In genomic region chr11:99042834-99043431, GRCm38 (mm10) we compare ENCODE assay signal across 8 mouse cellular contexts. TPM values are rescaled to one million over a fixed set of nuclear protein-coding genes. Genes with fewer than 3 reads are reported as not detected.
A peak's percentile ranks its signal among the peaks of the same experiment; 100 is the strongest.
DNase-seq lines count a peak whose midpoint lies in the region; ATAC-seq and TF ChIP-seq lines count a peak whose summit lies in the region.

No protein-coding gene starts in this region.

- no peaks in the 10 kb centered on the region for H3K27me3 ChIP-seq in C2C12 (ENCODE audit: control insufficient read depth, insufficient read depth, insufficient read length)
- H3K27me3 ChIP-seq in kidney, adult 2 months (replicated peaks; ENCODE audit: control insufficient read depth, insufficient read depth, low read length), result no peaks in the 10 kb centered on the region
- H3K27me3 ChIP-seq in stomach, embryonic 16.5 days (ENCODE audit: control insufficient read depth, insufficient read depth, low read length), result no peaks in the 10 kb centered on the region

- peak overlapping the region; percentile 88 for H3K9ac ChIP-seq in stomach, embryonic 16.5 days (ENCODE audit: low read length)

- H3K79me3 ChIP-seq in C2C12 (ENCODE audit: low read depth), result peaks cover 16% of the 10 kb centered on the region

- H3K36me3 ChIP-seq in C2C12 (ENCODE audit: control insufficient read depth, insufficient read depth), result no peaks in the 10 kb centered on the region
- no peaks in the 10 kb centered on the region for H3K36me3 ChIP-seq in kidney, adult 2 months (ENCODE audit: control insufficient read depth, insufficient read depth, low read length)
- H3K36me3 ChIP-seq in stomach, embryonic 16.5 days (ENCODE audit: control insufficient read depth, insufficient read depth, low read length), result no peaks in the 10 kb centered on the region

- peak overlapping the region; percentile 92 for H3K4me2 ChIP-seq in stomach, embryonic 16.5 days (ENCODE audit: low read depth, low read length)

- WGBS in kidney, adult 2 months, result 28% methylated on average over 12 of the region's 12 CpGs
- 25% methylated on average over 12 of the region's 12 CpGs for WGBS in stomach, embryonic 16.5 days

- ATAC-seq in stomach, embryonic 16.5 days (ENCODE audit: insufficient read depth, low FRiP score), result no peak
- ATAC-seq in monocyte, adult 5-6 weeks (replicated peaks; ENCODE audit: insufficient number of reproducible peaks, low FRiP score, low TSS enrichment, poor library complexity, severe bottlenecking), result no peak

- peaks cover 21% of the 10 kb centered on the region for H3K4me1 ChIP-seq in kidney, adult 2 months (ENCODE audit: control insufficient read depth, insufficient read depth, low read length)
- H3K4me1 ChIP-seq in stomach, embryonic 16.5 days (ENCODE audit: control insufficient read depth, insufficient read depth, low read length), result peaks cover 39% of the 10 kb centered on the region

- TF ChIP-seq POLR2A in kidney, adult 2 months (IDR thresholded peaks at IDR 0.05; ENCODE audit: low read depth, low read length), result no peak

- no peak overlapping the region for H3ac ChIP-seq in C2C12 (ENCODE audit: control insufficient read depth, insufficient read length, low read depth)

- H3K9me3 ChIP-seq in stomach, embryonic 16.5 days (replicated peaks; ENCODE audit: control insufficient read depth, low read length), result no peaks in the 10 kb centered on the region

- H3K27ac ChIP-seq in kidney, adult 2 months (ENCODE audit: insufficient read depth, low read depth, low read length), result peak overlapping the region; percentile 99
- peak overlapping the region; percentile 89 for H3K27ac ChIP-seq in stomach, embryonic 16.5 days (ENCODE audit: low read length)

- DNase-seq in adrenal gland, postnatal 14 days, result peak; percentile 65
- peak; percentile 66 to 82 for DNase-seq in heart, adult 9 months (ENCODE audit: low spot score in 2 of 2)
- peak; percentile 93 for DNase-seq in kidney, adult 2 months
- DNase-seq in lung, postnatal 10 days, result peak; percentile 78
- no peak for DNase-seq in layer of hippocampus, adult 9-11 months

- no peak for TF ChIP-seq CTCF in C2C12 (IDR thresholded peaks at IDR 0.05; ENCODE audit: control insufficient read depth, insufficient read depth, insufficient read length)
- TF ChIP-seq CTCF in kidney, adult 2 months (conservative IDR thresholded peaks at IDR 0.05; ENCODE audit: insufficient read depth, insufficient read length, low read depth, low read length), result no peak

- H3K4me3 ChIP-seq in C2C12 (ENCODE audit: insufficient read depth, poor library complexity, severe bottlenecking), result peak overlapping the region; percentile 39
- H3K4me3 ChIP-seq in kidney, adult 2 months (ENCODE audit: insufficient read depth, low read depth, low read length), result peak overlapping the region; percentile 46
- H3K4me3 ChIP-seq in stomach, embryonic 16.5 days (replicated peaks; ENCODE audit: low read length), result peak overlapping the region; percentile 61

- H3K79me2 ChIP-seq in C2C12 (ENCODE audit: control insufficient read depth, insufficient read depth), result peaks cover 48% of the 10 kb centered on the region

TF ChIP-seq in C2C12, 6 proteins besides CTCF, POLR2A, EP300 and RAD21:
- TF ChIP-seq MAX (IDR thresholded peaks at IDR 0.05), result no peak
- no peak for TF ChIP-seq MYOD1 (IDR thresholded peaks at IDR 0.05; ENCODE audit: control insufficient read depth, insufficient read length, low read depth)
- no peak for TF ChIP-seq CEBPB (IDR thresholded peaks at IDR 0.05; ENCODE audit: low read depth)
- TF ChIP-seq FOSL1 (IDR thresholded peaks at IDR 0.05; ENCODE audit: insufficient read depth, low read length, poor library complexity, severe bottlenecking), result no peak
- no peak for TF ChIP-seq MYOG (IDR thresholded peaks at IDR 0.05; ENCODE audit: control insufficient read depth, extremely low read depth, insufficient read length)

RNA-seq across cellular contexts. Expression of gene Igfbp4, which starts 1.9 kb away (rescaled TPM):
- 38.5 TPM for polyA plus RNA-seq in C2C12 (2012; fragmentation: generic; extraction: Trizol)
- 112 and 219 TPM in 2 replicates for total RNA-seq in adrenal gland, postnatal 14 days (2021)
- polyA plus RNA-seq in kidney, adult 2 months (2012; rRNA removed), result 1,142 and 1,152 TPM in 2 replicates
- 411 and 440 TPM in 2 replicates for polyA plus RNA-seq in stomach, embryonic 16.5 days (2015; fragmentation: Nextera tagmentation; extraction: Ambion mirVana)
- 0.43 to 5.5 TPM (median 1.2 TPM) in 3 replicates for total RNA-seq in monocyte, adult 5-6 weeks (2017)

RNA-seq across cellular contexts. Expression of gene Top2a, which starts 18.9 kb away (rescaled TPM):
- 83.8 TPM for polyA plus RNA-seq in C2C12 (2012; fragmentation: generic; extraction: Trizol)
- 52.0 and 70.5 TPM in 2 replicates for total RNA-seq in adrenal gland, postnatal 14 days (2021)
- 0.72 and 1.1 TPM in 2 replicates for polyA plus RNA-seq in kidney, adult 2 months (2012; rRNA removed)
- 186 and 188 TPM in 2 replicates for polyA plus RNA-seq in stomach, embryonic 16.5 days (2015; fragmentation: Nextera tagmentation; extraction: Ambion mirVana)
- 14.1 to 26.1 TPM (median 15.5 TPM) in 3 replicates for total RNA-seq in monocyte, adult 5-6 weeks (2017)

RNA-seq across cellular contexts. Expression of gene Tns4, which starts 46.2 kb away (rescaled TPM):
- 0.18 TPM for polyA plus RNA-seq in C2C12 (2012; fragmentation: generic; extraction: Trizol)
- 0.52 and 0.90 TPM in 2 replicates for total RNA-seq in adrenal gland, postnatal 14 days (2021)
- 0.86 and 1.8 TPM in 2 replicates for polyA plus RNA-seq in kidney, adult 2 months (2012; rRNA removed)
- polyA plus RNA-seq in stomach, embryonic 16.5 days (2015; fragmentation: Nextera tagmentation; extraction: Ambion mirVana), result 1.8 and 2.4 TPM in 2 replicates
- 4.1 to 6.4 TPM (median 4.2 TPM) in 3 replicates for total RNA-seq in monocyte, adult 5-6 weeks (2017)

Comparison
In these comparisons a context has a peak if more than half of its experiments do, and no peak if none do; other contexts are left out.
1. RNA of gene Igfbp4, which starts 1.9 kb away (polyA plus RNA-seq): 1,142 to 1,152 TPM in kidney, adult 2 months and 411 to 440 TPM in stomach, embryonic 16.5 days; 38.5 TPM in C2C12 (single experiment); every median in the first group is over 10 times any median in the second.
2. RNA of gene Top2a, which starts 18.9 kb away (polyA plus RNA-seq): 186 to 188 TPM in stomach, embryonic 16.5 days and 83.8 TPM in C2C12 (single experiment); 0.72 to 1.1 TPM in kidney, adult 2 months; every median in the first group is over 10 times any median in the second.
3. Peak in every context shown above with its lines, with median percentiles within 50 percentile points of each other: H3K4me3 ChIP-seq.